Mouse (Mus musculus) forebrain, embryonic 13.5 days (tissue): Measurements from ENCODE around the gene Tmem269. TPM values are rescaled to one million over a fixed set of nuclear protein-coding genes. Genes with fewer than 3 reads are reported as not detected.

ENCODE experiments used
- ATAC-seq: fragments of 200-750 bp; cut with Nextera tagmentation; 2 replicates; pipeline ENCODE4 v1.8.0; 2017
- H3K27ac ChIP-seq: fragments of 300-500 bp; sonication (generic); 2 replicates; pipeline ENCODE4 v1.5.1; 2015; ENCODE audit warnings: inconsistent platforms, mild to moderate bottlenecking, moderate library complexity
- H3K27me3 ChIP-seq: fragments of 300-500 bp; sonication (generic); 2 replicates; pipeline ENCODE4 v1.6.1; 2015; ENCODE audit warnings: mild to moderate bottlenecking, inconsistent platforms
- H3K36me3 ChIP-seq: fragments of 300-500 bp; sonication (generic); 2 replicates; pipeline ENCODE4 v1.6.1; 2015; ENCODE audit warnings: mild to moderate bottlenecking, inconsistent platforms; ENCODE audit not compliant: poor library complexity, severe bottlenecking
- H3K4me1 ChIP-seq: fragments of 300-500 bp; sonication (generic); 2 replicates; pipeline ENCODE4 v1.6.1; 2015; ENCODE audit warnings: inconsistent platforms
- H3K4me2 ChIP-seq: fragments of 300-500 bp; sonication (generic); 2 replicates; pipeline ENCODE4 v1.6.1; 2015; ENCODE audit warnings: inconsistent platforms, mild to moderate bottlenecking, moderate library complexity
- H3K4me3 ChIP-seq: fragments of 300-500 bp; sonication (generic); 2 replicates; pipeline ENCODE4 v1.5.1; 2015; ENCODE audit warnings: mild to moderate bottlenecking, inconsistent platforms
- H3K9ac ChIP-seq: fragments of 300-500 bp; sonication (generic); 2 replicates; pipeline ENCODE4 v1.6.1; 2015; ENCODE audit warnings: mild to moderate bottlenecking, inconsistent platforms
- H3K9me3 ChIP-seq: fragments of 300-500 bp; sonication (generic); replicated peaks from 2 replicates; pipeline ENCODE4 v1.6.1; 2016; ENCODE audit warnings: inconsistent platforms
- WGBS: fragments of 180-500 bp; shearing (Covaris S2); methylation state at CpG from one replicate; pipeline ENCODE4 v1.1.7; 2015; 5-methylcytosine and 5-hydroxymethylcytosine counted together
- polyA plus RNA-seq: library from polyadenylated mRNA; unstranded; fragments of >200 nt; fragmentation: Nextera tagmentation; extraction: Ambion mirVana; gene quantifications from 2 replicates; pipeline ENCODE4 v1.2.1, GENCODE M21; 2015

The Tmem269 gene
- polyA plus RNA-seq, 1 experiment from 2014 or later: not detected

- peak within 1 kb of the TSS; percentile 88 for H3K4me3 ChIP-seq
- H3K36me3 ChIP-seq: peaks cover 24% of the 10 kb centered on the region
- peak; percentile 97 for ATAC-seq
- no peaks in the 10 kb centered on the region for H3K27me3 ChIP-seq
- H3K27ac ChIP-seq: peak within 1 kb of the TSS; percentile 64; the same call in 1 of the 2 replicates
- peaks cover 23% of the 10 kb centered on the region for H3K4me1 ChIP-seq
- peak within 1 kb of the TSS; percentile 84 for H3K9ac ChIP-seq
- WGBS: under 1% methylated on average over 71 of the region's 71 CpGs
- peak within 1 kb of the TSS; percentile 92 for H3K4me2 ChIP-seq
- H3K9me3 ChIP-seq: no peaks in the 10 kb centered on the region
Observed at GRCm38 (mm10) chr4:119232410-119233255, 14.6 kb upstream of the Tmem269 start, which contains the start of the genes AU022252 and P3h1. Gene AU022252 (minus strand): TSS chr4:119232712. Gene P3h1 (plus strand): TSS chr4:119232915.

- WGBS: 91% methylated on average over 11 of the region's 11 CpGs
- peaks cover 6% of the 10 kb centered on the region for H3K4me1 ChIP-seq
- no peak for ATAC-seq
- no peak overlapping the region for H3K4me2 ChIP-seq
- no peak overlapping the region for H3K4me3 ChIP-seq
- no peaks in the 10 kb centered on the region for H3K27me3 ChIP-seq
- peaks cover 47% of the 10 kb centered on the region for H3K36me3 ChIP-seq
- no peak overlapping the region for H3K27ac ChIP-seq
- no peaks in the 10 kb centered on the region for H3K9me3 ChIP-seq
- H3K9ac ChIP-seq: no peak overlapping the region
Observed at GRCm38 (mm10) chr4:119226751-119227150, 8.7 kb upstream of the Tmem269 start.

- H3K9ac ChIP-seq: no peak overlapping the region
- no peak overlapping the region for H3K27ac ChIP-seq
- no peaks in the 10 kb centered on the region for H3K27me3 ChIP-seq
- H3K4me1 ChIP-seq: no peaks in the 10 kb centered on the region
- H3K9me3 ChIP-seq: no peaks in the 10 kb centered on the region
- ATAC-seq: no peak
- H3K4me3 ChIP-seq: no peak overlapping the region
- no peak overlapping the region for H3K4me2 ChIP-seq
- 94% methylated on average over 9 of the region's 9 CpGs for WGBS
- peaks cover 47% of the 10 kb centered on the region for H3K36me3 ChIP-seq
Observed at GRCm38 (mm10) chr4:119225719-119226118, 7.7 kb upstream of the Tmem269 start.

GRCm38 (mm10) chr4:119224534-119224933 lies 6.5 kb upstream of the Tmem269 start:
- H3K4me1 ChIP-seq: no peaks in the 10 kb centered on the region
- no peak for ATAC-seq
- no peak overlapping the region for H3K4me3 ChIP-seq
- H3K9me3 ChIP-seq: no peaks in the 10 kb centered on the region
- 95% methylated on average over 3 of the region's 3 CpGs for WGBS
- H3K27me3 ChIP-seq: no peaks in the 10 kb centered on the region
- H3K36me3 ChIP-seq: peaks cover 47% of the 10 kb centered on the region
- H3K4me2 ChIP-seq: no peak overlapping the region
- H3K27ac ChIP-seq: no peak overlapping the region
- no peak overlapping the region for H3K9ac ChIP-seq

- ATAC-seq: no peak
- Histone ChIP-seq H3K4me1 (no peaks in the 10 kb centered on the region), H3K27me3 (no peaks in the 10 kb centered on the region), H3K4me3 (no peak overlapping the region), H3K27ac (no peak overlapping the region), H3K4me2 (no peak overlapping the region), H3K9me3 (no peaks in the 10 kb centered on the region), H3K9ac (no peak overlapping the region), H3K36me3 (peaks cover 47% of the 10 kb centered on the region)
- WGBS: 82% methylated on average over 1 of the region's 1 CpGs
Observed at GRCm38 (mm10) chr4:119223696-119224095, 5.7 kb upstream of the Tmem269 start.

- H3K27ac ChIP-seq: no peak overlapping the region
- no peak overlapping the region for H3K9ac ChIP-seq
- no peaks in the 10 kb centered on the region for H3K4me1 ChIP-seq
- no peak overlapping the region for H3K4me2 ChIP-seq
- peak; percentile 38; the same call in 1 of the 2 replicates for ATAC-seq
- 82% methylated on average over 8 of the region's 8 CpGs for WGBS
- H3K27me3 ChIP-seq: no peaks in the 10 kb centered on the region
- no peak overlapping the region for H3K4me3 ChIP-seq
- no peaks in the 10 kb centered on the region for H3K36me3 ChIP-seq
- H3K9me3 ChIP-seq: no peaks in the 10 kb centered on the region
Observed at GRCm38 (mm10) chr4:119216667-119217066, 1.4 kb downstream of the Tmem269 start.

GRCm38 (mm10) chr4:119204672-119205071 lies 13.3 kb downstream of the Tmem269 start:
- H3K36me3 ChIP-seq: peaks cover 19% of the 10 kb centered on the region
- no peak overlapping the region for H3K27ac ChIP-seq
- 15% methylated on average over 8 of the region's 8 CpGs for WGBS
- 0 out of 2 replicates have a peak, but pooled peaks have one; percentile 38 for ATAC-seq
- H3K9me3 ChIP-seq: no peaks in the 10 kb centered on the region
- no peaks in the 10 kb centered on the region for H3K4me1 ChIP-seq
- H3K9ac ChIP-seq: no peak overlapping the region
- no peaks in the 10 kb centered on the region for H3K27me3 ChIP-seq
- no peak overlapping the region for H3K4me2 ChIP-seq
- no peak overlapping the region for H3K4me3 ChIP-seq

- no peak overlapping the region for H3K9ac ChIP-seq
- no peak for ATAC-seq
- H3K27me3 ChIP-seq: peaks cover 3% of the 10 kb centered on the region; the same call in 1 of the 2 replicates
- no peak overlapping the region for H3K4me3 ChIP-seq
- peaks cover 29% of the 10 kb centered on the region for H3K4me1 ChIP-seq
- no peaks in the 10 kb centered on the region for H3K9me3 ChIP-seq
- no peak overlapping the region for H3K27ac ChIP-seq
- WGBS: 91% methylated on average over 6 of the region's 6 CpGs
- H3K4me2 ChIP-seq: 0 out of 2 replicates have a peak overlapping the region, but pooled peaks have one; percentile 67
- H3K36me3 ChIP-seq: peaks cover 23% of the 10 kb centered on the region
Observed at GRCm38 (mm10) chr4:119198105-119198504, 19.9 kb downstream of the Tmem269 start.

- peak overlapping the region; percentile 65 for H3K27ac ChIP-seq
Observed at GRCm38 (mm10) chr4:119195582-119196320, 22.3 kb downstream of the Tmem269 start.

GRCm38 (mm10) chr4:119194909-119195581 lies 23.0 kb downstream of the Tmem269 start, which contains the start of gene Svbp:
Gene Svbp (plus strand): TSS chr4:119195306.
- Histone ChIP-seq H3K9me3 (no peaks in the 10 kb centered on the region), H3K27ac (peak within 1 kb of the TSS; percentile 65), H3K9ac (peak within 1 kb of the TSS; percentile 80), H3K4me2 (peak within 1 kb of the TSS; percentile 67), H3K36me3 (peaks cover 4% of the 10 kb centered on the region; the same call in 1 of the 2 replicates), H3K4me3 (peak within 1 kb of the TSS; percentile 75), H3K27me3 (peaks cover 3% of the 10 kb centered on the region; the same call in 1 of the 2 replicates), H3K4me1 (peaks cover 29% of the 10 kb centered on the region)
- under 1% methylated on average over 40 of the region's 47 CpGs for WGBS
- ATAC-seq: peak; percentile 92

More at GRCm38 (mm10) chr4:119195582-119196320, 22.3 kb downstream of the Tmem269 start:
- Histone ChIP-seq H3K4me1 (peaks cover 29% of the 10 kb centered on the region), H3K9me3 (no peaks in the 10 kb centered on the region), H3K27me3 (peaks cover 3% of the 10 kb centered on the region; the same call in 1 of the 2 replicates), H3K4me3 (peak overlapping the region; percentile 75), H3K4me2 (peak overlapping the region; percentile 67), H3K9ac (peak overlapping the region; percentile 80), H3K36me3 (peaks cover 6% of the 10 kb centered on the region)
- WGBS: 5% methylated on average over 18 of the region's 18 CpGs
- ATAC-seq: 0 out of 2 replicates have a peak, but pooled peaks have one; percentile 3

- H3K27ac ChIP-seq: no peak overlapping the region
- peaks cover 22% of the 10 kb centered on the region for H3K4me1 ChIP-seq
- peaks cover 3% of the 10 kb centered on the region; the same call in 1 of the 2 replicates for H3K27me3 ChIP-seq
- H3K9ac ChIP-seq: no peak overlapping the region
- H3K36me3 ChIP-seq: peaks cover 2% of the 10 kb centered on the region; the same call in 1 of the 2 replicates
- no peak overlapping the region for H3K4me3 ChIP-seq
- H3K4me2 ChIP-seq: no peak overlapping the region
- ATAC-seq: no peak
- no peaks in the 10 kb centered on the region for H3K9me3 ChIP-seq
- WGBS: 90% methylated on average over 4 of the region's 4 CpGs
Observed at GRCm38 (mm10) chr4:119192757-119193156, 25.3 kb downstream of the Tmem269 start.
